Mouse (Mus musculus) T-helper 2 cell (primary cell): Measurements from ENCODE around the gene Exosc8.

Source experiments
- in situ Hi-C: fragments of 300-600 bp; cut with MboI, MseI; formaldehyde crosslinking; loops from one replicate; pipeline ENCODE4 v1.15.1; 2025; ENCODE audit warnings: high pct_unique_total_duplicates

Gene Exosc8

GRCm38 (mm10) chr3:54735247-54736046, at the start of gene Exosc8, which contains the start of gene Alg5:
Exosc8 (minus strand) TSS chr3:54735393.
Alg5 (plus strand) TSS chr3:54735539.
- in situ Hi-C loops: loop anchor here (5.0 to 25.0 kb wide), 2 partner anchors 67 to 873 kb away; partner anchors contain the start of gene Ufm1

DNA sequence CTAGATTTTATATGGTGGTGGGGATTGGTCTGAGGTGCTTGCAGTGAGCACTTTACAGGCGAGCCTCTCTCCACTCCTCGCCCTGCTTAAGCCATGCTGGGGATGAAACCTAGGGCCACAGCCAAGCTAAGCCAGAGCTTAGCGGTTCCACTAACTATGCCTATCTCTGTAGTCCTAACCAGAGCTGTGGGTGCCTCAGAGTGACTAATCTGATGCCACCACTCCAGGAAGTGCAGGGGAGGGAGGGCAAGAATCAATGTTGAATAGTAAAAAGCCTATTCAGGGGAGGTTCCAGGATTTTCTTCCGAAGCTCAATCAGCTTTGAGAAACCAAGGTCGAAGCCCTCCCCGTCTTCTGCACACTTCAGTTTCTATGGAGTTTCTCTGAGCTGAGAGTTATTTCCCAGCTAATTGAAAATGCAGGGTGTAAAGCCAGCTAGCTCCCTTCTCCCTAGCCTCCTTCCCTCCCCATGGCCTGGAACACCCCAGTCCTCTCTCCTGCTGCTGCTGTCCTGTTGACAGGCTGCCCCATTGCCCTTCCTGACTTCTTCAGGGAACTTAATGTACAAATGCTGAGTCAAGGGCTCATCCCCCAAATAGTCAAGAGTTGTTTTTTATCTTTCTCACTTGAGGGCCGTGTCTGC, 40.9 kb upstream of the Exosc8 start:
- in situ Hi-C loops: no loop called here

DNA sequence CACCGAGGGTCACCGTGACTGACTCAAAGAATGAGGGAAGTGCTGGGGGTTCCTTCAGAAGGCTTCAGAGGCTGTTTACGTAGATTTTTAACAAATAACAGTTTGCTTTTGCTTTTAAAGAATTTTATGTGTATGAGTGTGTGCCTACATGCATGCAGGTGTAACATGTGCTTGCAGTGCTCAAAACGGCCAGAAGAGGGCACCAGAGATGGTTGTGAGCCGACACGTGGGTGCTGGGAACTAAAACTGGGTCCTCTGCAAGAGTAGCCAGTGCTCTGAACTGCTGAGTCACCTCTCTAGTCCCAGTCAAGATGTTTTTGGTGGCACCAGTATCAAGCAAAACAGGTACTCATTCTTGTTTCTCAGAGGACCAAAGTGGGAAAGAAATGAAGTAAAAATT, 38.4 kb upstream of the Exosc8 start:
- in situ Hi-C loops: no loop called here

- in situ Hi-C loops: loop anchor here (10.0 kb wide), 1 partner anchor 1455 kb away; no protein-coding TSS in a partner anchor
Measured at GRCm38 (mm10) chr3:54769349-54770275, 34.4 kb upstream of the Exosc8 start.

- in situ Hi-C loops: loop anchor here (10.0 kb wide), 1 partner anchor 1454 kb away; no protein-coding TSS in a partner anchor
Measured at GRCm38 (mm10) chr3:54768592-54768991, 33.4 kb upstream of the Exosc8 start.

GRCm38 (mm10) chr3:54766811-54767210, 31.6 kb upstream of the Exosc8 start:
- in situ Hi-C loops: loop anchor here (10.0 kb wide), 1 partner anchor 1452 kb away; no protein-coding TSS in a partner anchor

DNA sequence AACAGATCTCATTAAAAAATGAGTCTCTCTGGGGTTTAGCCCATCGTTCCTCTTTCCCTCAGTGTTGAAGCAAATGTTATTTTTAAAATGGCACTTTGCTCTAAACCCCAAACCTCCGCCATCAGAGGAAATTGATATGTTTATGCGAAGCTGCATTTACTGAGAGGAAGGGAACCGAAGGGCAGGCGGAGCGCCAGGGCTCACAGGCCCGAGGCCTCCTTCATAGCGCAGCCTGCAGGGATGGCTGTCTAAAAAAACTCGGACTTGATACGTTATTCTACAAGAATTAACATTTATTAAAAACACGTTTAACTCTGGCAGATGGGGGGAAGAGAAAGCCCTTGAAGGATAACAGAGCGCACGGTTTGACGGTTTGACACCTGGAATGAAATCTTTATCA, 30.8 kb upstream of the Exosc8 start:
- in situ Hi-C loops: loop anchor here (10.0 kb wide), 1 partner anchor 1451 kb away; no protein-coding TSS in a partner anchor

DNA sequence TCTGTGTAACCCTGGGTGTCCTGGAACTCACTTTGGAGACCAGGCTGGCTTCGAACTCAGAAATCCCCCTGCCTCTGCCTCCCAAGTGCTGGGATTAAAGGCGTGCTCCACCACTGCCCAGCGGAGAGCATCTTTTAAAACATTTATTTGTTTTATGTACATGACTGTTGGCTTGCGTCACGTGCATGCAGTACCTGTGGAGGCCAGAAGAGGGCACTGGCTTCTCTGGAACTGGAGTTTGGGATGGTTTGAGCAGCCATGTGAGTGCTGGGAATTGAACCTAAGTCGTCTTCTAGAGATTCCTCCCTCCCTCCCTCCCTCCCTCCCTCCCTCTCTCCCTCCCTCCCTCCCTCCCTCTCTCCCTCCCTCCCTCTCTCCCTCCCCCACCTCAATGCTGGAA, 30.3 kb upstream of the Exosc8 start:
- in situ Hi-C loops: loop anchor here (10.0 kb wide), 1 partner anchor 1451 kb away; no protein-coding TSS in a partner anchor

DNA sequence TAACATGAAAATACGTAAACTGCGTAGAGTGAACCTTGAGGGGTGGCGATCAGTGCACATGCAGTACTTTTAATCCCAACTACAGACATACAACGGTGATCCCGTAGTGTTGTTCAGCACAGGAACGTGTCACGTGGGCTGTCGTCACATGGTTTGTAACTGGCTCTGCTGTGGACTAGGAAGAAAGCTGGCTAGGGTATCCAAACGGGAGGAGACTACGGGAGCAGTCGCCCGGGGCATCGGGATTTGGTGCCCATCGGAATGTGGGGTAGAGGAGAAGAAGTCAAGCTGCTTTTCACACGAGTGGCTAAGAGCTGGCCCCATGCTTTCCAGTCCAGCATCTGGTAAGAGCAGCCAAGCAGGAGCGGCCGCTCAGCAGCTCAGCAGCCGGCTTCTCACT, 29.2 kb upstream of the Exosc8 start:
- in situ Hi-C loops: loop anchor here (10.0 kb wide), 1 partner anchor 1450 kb away; no protein-coding TSS in a partner anchor

- in situ Hi-C loops: loop anchor here (10.0 kb wide), 1 partner anchor 1446 kb away; no protein-coding TSS in a partner anchor
Measured at GRCm38 (mm10) chr3:54761258-54761657, 26.1 kb upstream of the Exosc8 start.

DNA sequence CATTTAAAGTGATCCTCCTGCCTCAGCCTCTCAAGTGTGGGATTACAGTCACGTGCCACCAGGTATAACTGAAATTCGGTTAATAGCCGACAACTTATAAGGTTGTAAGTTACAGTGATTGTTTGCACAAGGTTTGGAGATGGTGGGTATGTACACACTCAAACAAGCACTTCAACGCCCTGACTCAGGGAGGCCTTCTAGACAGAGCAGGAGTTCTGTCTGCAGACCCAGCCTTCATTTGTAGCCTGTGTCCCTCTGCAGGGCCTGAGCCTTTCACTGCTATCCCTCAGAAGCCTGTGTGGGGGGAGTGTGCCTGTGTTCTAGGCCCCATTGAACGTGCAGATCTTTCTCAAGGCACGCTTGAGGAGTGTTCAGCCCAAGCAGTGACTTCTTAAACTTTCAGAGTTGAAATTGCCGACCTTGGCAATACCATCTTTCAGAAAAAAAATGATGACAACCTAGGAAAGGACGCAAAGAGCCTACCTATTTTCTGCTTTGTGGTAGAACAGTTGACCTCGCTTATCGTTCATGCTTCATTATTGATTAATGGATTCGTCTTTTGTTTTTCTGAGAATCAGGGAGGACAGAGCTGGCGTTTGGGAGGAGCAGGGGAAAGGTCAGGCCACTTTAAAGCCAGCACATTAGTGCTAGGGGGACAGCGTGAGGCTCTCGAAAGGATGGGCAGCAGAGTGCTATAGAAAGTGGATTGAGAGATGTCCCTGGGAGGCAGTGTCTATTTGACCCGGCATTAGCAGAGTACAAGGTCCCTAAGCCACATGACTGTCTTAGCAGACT, 25.3 kb upstream of the Exosc8 start:
- in situ Hi-C loops: loop anchor here (10.0 kb wide), 1 partner anchor 1446 kb away; no protein-coding TSS in a partner anchor

GRCm38 (mm10) chr3:54759211-54759610, 24.0 kb upstream of the Exosc8 start:
- in situ Hi-C loops: no loop called here

- in situ Hi-C loops: no loop called here
Measured at GRCm38 (mm10) chr3:54757446-54757845, 22.3 kb upstream of the Exosc8 start.

GRCm38 (mm10) chr3:54756058-54756457, 20.9 kb upstream of the Exosc8 start:
- in situ Hi-C loops: no loop called here

- in situ Hi-C loops: no loop called here
Measured at GRCm38 (mm10) chr3:54755145-54756041, 20.2 kb upstream of the Exosc8 start, which contains the start of gene Smad9. Smad9 (plus strand) TSS chr3:54755582.

DNA sequence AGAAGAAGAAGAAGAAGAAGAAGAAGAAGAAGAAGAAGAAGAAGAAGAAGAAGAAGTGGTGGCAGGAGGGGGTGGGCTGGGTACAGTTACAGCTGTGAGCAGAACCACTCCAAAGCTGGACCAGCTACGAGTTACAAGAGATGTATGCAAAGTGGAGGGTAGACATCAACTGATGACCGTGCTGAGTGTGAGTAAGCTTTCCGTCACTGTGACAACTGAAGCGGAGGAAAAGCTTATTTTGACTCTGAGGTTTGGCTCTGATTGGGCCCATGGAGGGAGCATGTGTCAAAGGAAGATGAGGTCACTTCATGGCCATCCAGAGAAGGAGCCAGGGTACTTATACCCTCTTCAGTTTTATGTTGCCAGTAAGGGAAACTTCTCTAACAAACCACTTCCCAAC, 18.2 kb upstream of the Exosc8 start:
- in situ Hi-C loops: no loop called here

DNA sequence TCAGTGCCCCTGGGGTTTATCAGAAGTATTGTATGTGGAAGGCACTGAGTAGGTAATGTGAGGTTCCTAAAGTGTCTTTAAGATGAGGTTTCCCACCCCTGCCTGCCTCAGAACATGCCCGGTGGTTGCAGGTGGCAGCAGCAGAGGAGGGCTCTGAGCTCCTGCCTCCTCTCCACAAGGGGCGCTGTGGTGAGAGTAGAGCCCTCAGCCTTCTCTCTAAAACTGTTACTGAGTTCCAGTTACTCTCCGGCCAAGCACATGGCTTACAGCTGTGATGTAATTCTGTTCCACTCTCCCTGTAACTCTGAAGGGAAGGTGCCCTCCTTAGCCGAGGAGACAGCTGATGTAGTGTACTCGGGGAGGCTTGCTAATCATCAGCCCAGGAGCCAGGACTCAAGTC, 10.6 kb upstream of the Exosc8 start:
- in situ Hi-C loops: loop anchor here (25.0 kb wide), 1 partner anchor 883 kb away; the partner anchor contains the start of gene Ufm1

DNA sequence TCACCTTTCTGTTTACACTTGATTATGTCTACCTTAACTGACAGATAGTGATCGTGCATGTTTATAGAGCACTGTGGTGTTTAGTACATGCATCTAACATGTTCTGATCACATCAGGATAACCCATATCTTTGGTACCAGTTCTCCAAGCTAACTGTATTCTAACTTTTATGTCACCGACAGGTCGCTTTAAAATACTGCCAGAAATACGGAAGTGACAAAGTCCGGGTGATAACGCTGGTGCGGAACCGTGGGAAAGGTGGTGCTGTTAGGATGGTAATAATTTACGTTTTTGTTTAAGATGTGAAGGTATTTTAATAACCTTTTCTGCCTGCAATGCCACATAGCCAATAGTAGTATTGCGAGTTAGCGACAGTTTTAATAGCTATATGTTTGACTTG, 6.8 kb upstream of the Exosc8 start:
- in situ Hi-C loops: loop anchor here (25.0 kb wide), 1 partner anchor 880 kb away; the partner anchor contains the start of gene Ufm1

GRCm38 (mm10) chr3:54737317-54737716, 2.1 kb upstream of the Exosc8 start:
- in situ Hi-C loops: loop anchor here (5.0 to 25.0 kb wide), 2 partner anchors 65 to 875 kb away; partner anchors contain the start of gene Ufm1
